Mouse (Mus musculus): ENCODE data around the gene Mansc1.

Mansc1 gene

GRCm38 (mm10) chr6:134639900-134640299 is 7.6 kb upstream of the Mansc1 start:
- DNase-seq (ENCODE audit: low spot score in 2 of 2) = no peak

- DNase-seq (ENCODE audit: low spot score in 2 of 2) = no peak
Observed at GRCm38 (mm10) chr6:134639210-134639609, 6.9 kb upstream of the Mansc1 start, which contains the start of gene Borcs5. Gene Borcs5, plus strand, starts transcription at chr6:134639510.

- DNase-seq (ENCODE audit: low spot score in 2 of 2) = no peak
Observed at GRCm38 (mm10) chr6:134636476-134636875, 4.2 kb upstream of the Mansc1 start.

- DNase-seq (ENCODE audit: low spot score in 2 of 2) = no peak
Observed at GRCm38 (mm10) chr6:134633553-134633952, 1.3 kb upstream of the Mansc1 start.

- DNase-seq (ENCODE audit: low spot score in 2 of 2) = no peak
Observed at GRCm38 (mm10) chr6:134632756-134633155, 468 bp upstream of the Mansc1 start.

GRCm38 (mm10) chr6:134630447-134630846 is 1.8 kb downstream of the Mansc1 start:
- DNase-seq (ENCODE audit: low spot score in 2 of 2) = no peak

- no peak for DNase-seq (ENCODE audit: low spot score in 2 of 2)
Observed at GRCm38 (mm10) chr6:134626564-134626963, 5.7 kb downstream of the Mansc1 start.

GRCm38 (mm10) chr6:134625431-134625830 is 6.9 kb downstream of the Mansc1 start:
- DNase-seq (ENCODE audit: low spot score in 2 of 2) = no peak

GRCm38 (mm10) chr6:134621552-134621949 is 10.7 kb downstream of the Mansc1 start:
- DNase-seq (ENCODE audit: low spot score in 2 of 2) = no peak

- no peak for DNase-seq (ENCODE audit: low spot score in 2 of 2)
Observed at GRCm38 (mm10) chr6:134620846-134621551, 11.3 kb downstream of the Mansc1 start.

GRCm38 (mm10) chr6:134620129-134620528 is 12.2 kb downstream of the Mansc1 start:
- DNase-seq (ENCODE audit: low spot score in 2 of 2) = no peak

- DNase-seq (ENCODE audit: low spot score in 2 of 2) = no peak
Observed at GRCm38 (mm10) chr6:134617589-134617988, 14.7 kb downstream of the Mansc1 start.

GRCm38 (mm10) chr6:134614723-134615648 is 17.3 kb downstream of the Mansc1 start:
- peak; percentile 74 to 88 for DNase-seq (ENCODE audit: low spot score in 2 of 2)

GRCm38 (mm10) chr6:134614322-134614721 is 18.0 kb downstream of the Mansc1 start:
- DNase-seq (ENCODE audit: low spot score in 2 of 2) = no peak

- no peak for DNase-seq (ENCODE audit: low spot score in 2 of 2)
Observed at GRCm38 (mm10) chr6:134611896-134612295, 20.4 kb downstream of the Mansc1 start.

- DNase-seq (ENCODE audit: low spot score in 2 of 2) = no peak
Observed at GRCm38 (mm10) chr6:134610380-134610779, 21.9 kb downstream of the Mansc1 start.

- peak in 1 of 2 experiments; percentile 19 for DNase-seq (ENCODE audit: low spot score in 2 of 2)
Observed at GRCm38 (mm10) chr6:134606949-134607746, 25.1 kb downstream of the Mansc1 start.

GRCm38 (mm10) chr6:134606540-134606939 is 25.7 kb downstream of the Mansc1 start:
- DNase-seq (ENCODE audit: low spot score in 2 of 2) = no peak

GRCm38 (mm10) chr6:134605196-134605595 is 27.1 kb downstream of the Mansc1 start:
- no peak for DNase-seq (ENCODE audit: low spot score in 2 of 2)

GRCm38 (mm10) chr6:134602371-134603003 is 29.8 kb downstream of the Mansc1 start:
- peak in 1 of 2 experiments; percentile 30 for DNase-seq (ENCODE audit: low spot score in 2 of 2)

GRCm38 (mm10) chr6:134601766-134602165 is 30.5 kb downstream of the Mansc1 start:
- peak in 1 of 2 experiments; percentile 37 for DNase-seq (ENCODE audit: low spot score in 2 of 2)

Data from urinary bladder, postnatal 36 days (tissue).